Comparison of ENCODE assay signal across 8 mouse cellular contexts in genomic region chr17:47597838-47598579, GRCm38 (mm10). TPM values are rescaled to one million over a fixed set of nuclear protein-coding genes. Genes with fewer than 3 reads are reported as not detected.
DNase-seq lines count a peak whose midpoint lies in the region; ATAC-seq and TF ChIP-seq lines count a peak whose summit lies in the region.

No protein-coding gene starts in this region.

- peak; percentile 81 for TF ChIP-seq CTCF in bone marrow macrophage, adult 2 months (IDR thresholded peaks at IDR 0.05; ENCODE audit: low read depth, low read length)
- peak; percentile 85 for TF ChIP-seq CTCF in intestine, postnatal 0 days (IDR thresholded peaks at IDR 0.05; ENCODE audit: low read depth)

- peak overlapping the region; percentile 77; the same call in 1 of the 2 replicates for H3K9ac ChIP-seq in intestine, postnatal 0 days (ENCODE audit: low read depth, low read length)
- no peak overlapping the region for H3K9ac ChIP-seq in stomach, embryonic 14.5 days (replicated peaks; ENCODE audit: low read depth, low read length)

- H3K4me3 ChIP-seq in bone marrow macrophage, adult 2 months (ENCODE audit: insufficient read depth, low read length): no peak overlapping the region
- no peak overlapping the region for H3K4me3 ChIP-seq in intestine, postnatal 0 days (ENCODE audit: low read depth, low read length)
- peak overlapping the region; percentile 98 for H3K4me3 ChIP-seq in megakaryocyte, embryonic 14.5 days (replicated peaks)
- H3K4me3 ChIP-seq in stomach, embryonic 14.5 days (ENCODE audit: low read depth, low read length): peak overlapping the region; percentile 81; the same call in 1 of the 2 replicates

- H3K4me2 ChIP-seq in intestine, postnatal 0 days (replicated peaks; ENCODE audit: low read depth): peak overlapping the region; percentile 89
- H3K4me2 ChIP-seq in stomach, embryonic 14.5 days (replicated peaks; ENCODE audit: low read depth, low read length): peak overlapping the region; percentile 74

- 30% methylated on average over 10 of the region's 10 CpGs for WGBS in intestine, postnatal 0 days
- WGBS in stomach, embryonic 14.5 days: 17% methylated on average over 10 of the region's 10 CpGs

- H3K4me1 ChIP-seq in bone marrow macrophage, adult 2 months (ENCODE audit: control insufficient read depth, insufficient read depth, low read length): peaks cover 31% of the 10 kb centered on the region
- H3K4me1 ChIP-seq in intestine, postnatal 0 days (replicated peaks; ENCODE audit: control insufficient read depth, insufficient read depth, low read length): peaks cover 12% of the 10 kb centered on the region
- H3K4me1 ChIP-seq in megakaryocyte, embryonic 14.5 days: peaks cover 70% of the 10 kb centered on the region
- peaks cover 20% of the 10 kb centered on the region for H3K4me1 ChIP-seq in stomach, embryonic 14.5 days (ENCODE audit: control insufficient read depth, insufficient read depth, low read length)

- no peaks in the 10 kb centered on the region for H3K27me3 ChIP-seq in intestine, postnatal 0 days (replicated peaks; ENCODE audit: control insufficient read depth, insufficient read depth, low read length)
- no peaks in the 10 kb centered on the region for H3K27me3 ChIP-seq in megakaryocyte, embryonic 14.5 days (replicated peaks)
- H3K27me3 ChIP-seq in stomach, embryonic 14.5 days (ENCODE audit: control insufficient read depth, insufficient read depth, low read length): no peaks in the 10 kb centered on the region

- H3K9me3 ChIP-seq in intestine, postnatal 0 days (ENCODE audit: control insufficient read depth): no peaks in the 10 kb centered on the region
- no peaks in the 10 kb centered on the region for H3K9me3 ChIP-seq in megakaryocyte, embryonic 14.5 days
- no peaks in the 10 kb centered on the region for H3K9me3 ChIP-seq in stomach, embryonic 14.5 days (ENCODE audit: control insufficient read depth, low read depth, low read length)

- ATAC-seq in erythroid progenitor cell, adult 5-6 weeks (replicated peaks; ENCODE audit: low FRiP score, poor library complexity, severe bottlenecking): peak; percentile 69
- ATAC-seq in intestine, postnatal 0 days: no peak
- no peak for ATAC-seq in stomach, embryonic 14.5 days (ENCODE audit: insufficient number of reproducible peaks, insufficient read depth, low FRiP score, low read depth)

- peaks cover 47% of the 10 kb centered on the region for H3K36me3 ChIP-seq in intestine, postnatal 0 days (ENCODE audit: control insufficient read depth, insufficient read depth)
- H3K36me3 ChIP-seq in megakaryocyte, embryonic 14.5 days (replicated peaks; ENCODE audit: low read length): peaks cover 81% of the 10 kb centered on the region
- H3K36me3 ChIP-seq in stomach, embryonic 14.5 days (ENCODE audit: control insufficient read depth, insufficient read depth, low read length): peaks cover 45% of the 10 kb centered on the region

- no peak for TF ChIP-seq POLR2A in bone marrow macrophage, adult 2 months (IDR thresholded peaks at IDR 0.05; ENCODE audit: borderline replicate concordance, low read depth, low read length)

- H3K27ac ChIP-seq in bone marrow macrophage, adult 2 months (ENCODE audit: insufficient read depth, low read depth, low read length): no peak overlapping the region
- peak overlapping the region; percentile 23 for H3K27ac ChIP-seq in intestine, postnatal 0 days (ENCODE audit: low read depth, low read length)
- H3K27ac ChIP-seq in stomach, embryonic 14.5 days (ENCODE audit: low read length): peak overlapping the region; percentile 99; the same call in 1 of the 2 replicates

- DNase-seq in 3T3-L1 (ENCODE audit: low read depth, low spot score): peak; percentile 62
- peak; percentile 61 for DNase-seq in A20 (ENCODE audit: low read depth, low spot score)
- DNase-seq in frontal cortex, postnatal 25 days (ENCODE audit: low spot score in 2 of 2): no peak

RNA-seq across cellular contexts. Expression of gene Bysl, which starts 13.3 kb away (rescaled TPM):
- 4.1 and 5.0 TPM in 2 replicates for polyA plus RNA-seq in bone marrow macrophage, adult 2 months (2012; ENCODE audit: insufficient read depth, insufficient read length, missing spikeins)
- 5.9 and 8.3 TPM in 2 replicates for total RNA-seq in erythroid progenitor cell, adult 5-6 weeks (2015; ENCODE audit: low replicate concordance)
- total RNA-seq in erythroid progenitor cell, adult 5-6 weeks (2017; ENCODE audit: low replicate concordance): 8.4 and 10.4 TPM in 2 replicates
- polyA plus RNA-seq in intestine, postnatal 0 days (2015; fragmentation: Nextera tagmentation; extraction: Ambion mirVana): 7.7 and 8.2 TPM in 2 replicates
- 7.8 and 17.7 TPM in 2 replicates for polyA plus RNA-seq in megakaryocyte, embryonic 14.5 days (2012; ENCODE audit: insufficient read depth, low replicate concordance)
- polyA plus RNA-seq in stomach, embryonic 14.5 days (2014; fragmentation: Nextera tagmentation; extraction: Ambion mirVana): 22.1 and 22.3 TPM in 2 replicates

RNA-seq across cellular contexts. Expression of gene Med20, which starts 13.4 kb away (rescaled TPM):
- 19.7 and 23.4 TPM in 2 replicates for polyA plus RNA-seq in bone marrow macrophage, adult 2 months (2012; ENCODE audit: insufficient read depth, insufficient read length, missing spikeins)
- 28.1 and 37.8 TPM in 2 replicates for total RNA-seq in erythroid progenitor cell, adult 5-6 weeks (2015; ENCODE audit: low replicate concordance)
- 36.5 and 63.2 TPM in 2 replicates for total RNA-seq in erythroid progenitor cell, adult 5-6 weeks (2017; ENCODE audit: low replicate concordance)
- 22.8 and 22.9 TPM in 2 replicates for polyA plus RNA-seq in intestine, postnatal 0 days (2015; fragmentation: Nextera tagmentation; extraction: Ambion mirVana)
- polyA plus RNA-seq in megakaryocyte, embryonic 14.5 days (2012; ENCODE audit: insufficient read depth, low replicate concordance): 2.3 TPM in 1 of 2 replicates, not detected in the other
- polyA plus RNA-seq in stomach, embryonic 14.5 days (2014; fragmentation: Nextera tagmentation; extraction: Ambion mirVana): 47.1 and 49.4 TPM in 2 replicates

RNA-seq across cellular contexts. Expression of gene Gm20517, which starts 13.4 kb away (rescaled TPM):
- polyA plus RNA-seq in bone marrow macrophage, adult 2 months (2012; ENCODE audit: insufficient read depth, insufficient read length, missing spikeins): 1.2 and 3.1 TPM in 2 replicates
- total RNA-seq in erythroid progenitor cell, adult 5-6 weeks (2015; ENCODE audit: low replicate concordance): 11.5 and 13.8 TPM in 2 replicates
- 9.5 and 18.9 TPM in 2 replicates for total RNA-seq in erythroid progenitor cell, adult 5-6 weeks (2017; ENCODE audit: low replicate concordance)
- polyA plus RNA-seq in intestine, postnatal 0 days (2015; fragmentation: Nextera tagmentation; extraction: Ambion mirVana): 0.47 and 1.2 TPM in 2 replicates
- 0.29 and 0.81 TPM in 2 replicates for polyA plus RNA-seq in megakaryocyte, embryonic 14.5 days (2012; ENCODE audit: insufficient read depth, low replicate concordance)
- polyA plus RNA-seq in stomach, embryonic 14.5 days (2014; fragmentation: Nextera tagmentation; extraction: Ambion mirVana): 1.5 and 2.8 TPM in 2 replicates

RNA-seq across cellular contexts. Expression of gene Usp49, which starts 32.5 kb away (rescaled TPM):
- polyA plus RNA-seq in bone marrow macrophage, adult 2 months (2012; ENCODE audit: insufficient read depth, insufficient read length, missing spikeins): 7.3 and 8.6 TPM in 2 replicates
- total RNA-seq in erythroid progenitor cell, adult 5-6 weeks (2015; ENCODE audit: low replicate concordance): 26.8 and 35.7 TPM in 2 replicates
- 29.2 and 46.3 TPM in 2 replicates for total RNA-seq in erythroid progenitor cell, adult 5-6 weeks (2017; ENCODE audit: low replicate concordance)
- 2.6 and 2.9 TPM in 2 replicates for polyA plus RNA-seq in intestine, postnatal 0 days (2015; fragmentation: Nextera tagmentation; extraction: Ambion mirVana)
- polyA plus RNA-seq in megakaryocyte, embryonic 14.5 days (2012; ENCODE audit: insufficient read depth, low replicate concordance): 1.2 and 3.7 TPM in 2 replicates
- polyA plus RNA-seq in stomach, embryonic 14.5 days (2014; fragmentation: Nextera tagmentation; extraction: Ambion mirVana): 4.9 and 6.3 TPM in 2 replicates

Comparison
In these comparisons a context has a peak if more than half of its experiments do, and no peak if none do; other contexts are left out.
1. DNase-seq: peak in 3T3-L1 (single experiment) and A20 (single experiment); none in frontal cortex, postnatal 25 days (0 of 2).
2. H3K4me3 ChIP-seq: peak in megakaryocyte, embryonic 14.5 days (single experiment) and stomach, embryonic 14.5 days (single experiment); none in bone marrow macrophage, adult 2 months (single experiment) and intestine, postnatal 0 days (single experiment).